Comparison of ENCODE assay signal across 8 mouse cellular contexts in the genomic region with DNA sequence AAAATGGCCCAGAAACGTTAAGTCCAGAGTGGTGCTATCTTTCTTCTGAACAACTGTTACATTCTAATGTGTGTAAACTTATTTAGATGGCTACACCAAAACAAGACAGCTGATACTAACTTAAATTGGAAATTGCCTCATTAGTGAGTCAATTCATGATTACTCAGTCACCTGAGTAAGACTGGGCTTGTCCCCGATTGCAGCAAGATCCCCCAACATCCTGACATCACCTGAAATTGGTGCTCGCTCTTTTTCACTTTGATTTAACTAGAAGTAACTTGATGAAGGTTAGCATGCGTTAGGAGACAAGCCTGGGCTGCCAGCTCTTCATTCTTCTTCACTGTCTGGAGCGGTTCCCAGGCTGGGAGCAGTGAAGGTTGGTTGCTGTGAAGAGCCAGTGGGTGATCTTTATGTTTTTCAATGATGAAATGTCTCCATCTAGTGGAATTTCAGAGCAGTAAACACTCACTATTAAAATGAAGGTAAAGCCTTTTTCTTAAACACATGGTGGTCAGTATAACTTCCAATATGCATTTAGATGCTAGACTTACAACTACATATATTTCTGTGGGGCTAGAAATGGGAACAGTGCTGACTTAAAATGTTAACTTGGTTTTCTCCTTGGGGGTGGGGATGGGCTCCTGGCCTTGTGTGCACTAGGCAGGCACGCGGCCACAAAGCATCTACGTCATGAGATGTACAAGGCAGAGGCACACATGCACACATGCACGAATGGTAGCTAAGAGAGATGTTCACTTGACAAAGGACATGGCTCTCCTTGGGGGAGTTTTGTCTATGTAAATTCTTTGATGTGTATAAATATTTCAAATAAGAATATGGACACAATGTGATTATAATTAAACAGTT.
DNase-seq lines count a peak whose midpoint lies in the region; ATAC-seq and TF ChIP-seq lines count a peak whose summit lies in the region.
"Had no signal": no experiment of that assay in that cellular context is flagged by ENCODE, and none has a peak within 500 bp of the region (broad histone marks: within the 10 kb centered on the region; RNA-seq: fewer than 3 reads in every experiment).

No protein-coding gene starts in this region.

- POLR2A ChIA-PET in Patski (lab: Charles Lee): no interaction called here

- H3K9ac ChIP-seq in CH12.LX (ENCODE audit: insufficient read depth, low read depth): no peak overlapping the region
- no peak overlapping the region for H3K9ac ChIP-seq in heart, embryonic 15.5 days
- H3K9ac ChIP-seq: heart, embryonic 13.5 days had no signal

- no peaks in the 10 kb centered on the region for H3K9me3 ChIP-seq in CH12.LX (replicated peaks; ENCODE audit: low read length)
- H3K9me3 ChIP-seq in heart, embryonic 15.5 days (replicated peaks): no peaks in the 10 kb centered on the region
- H3K9me3 ChIP-seq: heart, embryonic 13.5 days had no signal

- no peaks in the 10 kb centered on the region for H3K27me3 ChIP-seq in CH12.LX (replicated peaks)
- no peaks in the 10 kb centered on the region for H3K27me3 ChIP-seq in Patski
- no peaks in the 10 kb centered on the region for H3K27me3 ChIP-seq in heart, embryonic 15.5 days
- H3K27me3 ChIP-seq: heart, embryonic 13.5 days had no signal

- 55% methylated on average over 9 of the region's 9 CpGs for WGBS in heart, embryonic 15.5 days

- TF ChIP-seq EP300 in CH12.LX (IDR thresholded peaks at IDR 0.05; ENCODE audit: low read length): no peak

- dilution Hi-C loops in CH12.LX (cut with MboI; ENCODE audit: extremely low pct_ligation_motif_present, extremely low pct_unique_long_range_greater_than_20kb, low sequenced_read_pairs): no loop called here

- H3K36me3 ChIP-seq in CH12.LX (replicated peaks in 1 of 2; ENCODE audit: control insufficient read depth in 1 of 2, insufficient read depth in 1 of 2, low read length in 1 of 2): peaks cover 0 to 71% of the 10 kb centered on the region in 2 experiments
- H3K36me3 ChIP-seq in heart, embryonic 15.5 days: peaks cover 7% of the 10 kb centered on the region

- CTCF ChIA-PET in Patski (lab: Charles Lee): interaction anchor here (0.7 to 6.0 kb wide), 14 partner anchors 9 to 350 kb away, joined by 3 to 42 read pairs (median 4); no protein-coding TSS in a partner anchor

- no peaks in the 10 kb centered on the region for H3K79me2 ChIP-seq in CH12.LX (replicated peaks; ENCODE audit: control insufficient read depth, extremely low read depth, insufficient read depth, poor library complexity, severe bottlenecking)

- peaks cover 0 to 12% of the 10 kb centered on the region in 2 experiments; a peak in 1 of 4 replicates for H3K4me1 ChIP-seq in CH12.LX (ENCODE audit: control insufficient read depth in 1 of 2, insufficient read depth in 2 of 2)
- peaks cover 45% of the 10 kb centered on the region for H3K4me1 ChIP-seq in heart, embryonic 15.5 days (replicated peaks)

- no peak overlapping the region for H3K4me3 ChIP-seq in CH12.LX (replicated peaks in 1 of 3; ENCODE audit: low read depth in 2 of 3, low read length in 2 of 3, poor library complexity in 1 of 3)
- no peak overlapping the region for H3K4me3 ChIP-seq in heart, embryonic 15.5 days
- H3K4me3 ChIP-seq: heart, embryonic 13.5 days had no signal

- peak; percentile 45 for DNase-seq in CH12.LX (ENCODE audit: extremely low read depth)
- no peak for DNase-seq in Patski (ENCODE audit: low read depth, low spot score)
- DNase-seq in cerebellum, postnatal 36 days: peak; percentile 78 to 80
- peak; percentile 79 for DNase-seq in kidney, postnatal 10 days
- peak; percentile 67 for DNase-seq in lung, postnatal 14 days
- DNase-seq in right cerebral cortex, postnatal 14 days: peak; percentile 54

- TF ChIP-seq RAD21 in CH12.LX (IDR thresholded peaks at IDR 0.05; ENCODE audit: low read depth, low read length): peak; percentile 93

- in situ Hi-C loops in CH12.LX (cut with MboI; ENCODE audit: low pct_ligation_motif_present, low pct_unique_long_range_greater_than_20kb, low sequenced_read_pairs) (loop anchor here (5.0 kb wide), 2 partner anchors 283 to 353 kb away; no protein-coding TSS in a partner anchor), Patski (cut with MboI; ENCODE audit: low pct_unique_long_range_greater_than_20kb) (loop anchor here (5.0 kb wide), 2 partner anchors 283 to 348 kb away; no protein-coding TSS in a partner anchor)

- no peak overlapping the region for H3K27ac ChIP-seq in CH12.LX (ENCODE audit: insufficient read depth, low read depth)
- no peak overlapping the region for H3K27ac ChIP-seq in heart, embryonic 15.5 days
- H3K27ac ChIP-seq: heart, embryonic 13.5 days had no signal

- ATAC-seq in Patski: peak; percentile 70
- peak; percentile 62 for ATAC-seq in heart, embryonic 15.5 days (replicated peaks; ENCODE audit: insufficient number of reproducible peaks, insufficient read depth, low FRiP score, low read depth)

- TF ChIP-seq CTCF in CH12.LX (conservative IDR thresholded peaks at IDR 0.05 in 1 of 2, IDR thresholded peaks at IDR 0.05 in 1 of 2; ENCODE audit: low read depth in 2 of 2, low read length in 2 of 2) (peak; percentile 39 to 84; a peak in 3 of 4 replicates), Patski (IDR thresholded peaks at IDR 0.05) (no peak)

- no peak overlapping the region for H3K4me2 ChIP-seq in CH12.LX (ENCODE audit: insufficient read depth, low read depth, poor library complexity, severe bottlenecking)
- H3K4me2 ChIP-seq in heart, embryonic 15.5 days: no peak overlapping the region
- H3K4me2 ChIP-seq: heart, embryonic 13.5 days had no signal

- no peak for TF ChIP-seq POLR2A in CH12.LX (IDR thresholded peaks at IDR 0.05; ENCODE audit: low read depth, low read length)

TF ChIP-seq in CH12.LX, 34 proteins besides CTCF, POLR2A, EP300 and RAD21:
- TF ChIP-seq ZC3H11A (IDR thresholded peaks at IDR 0.05; ENCODE audit: low read depth, low read length) (peak; percentile 82), NRF1 (IDR thresholded peaks at IDR 0.05; ENCODE audit: low read depth, low read length) (no peak), CHD1 (IDR thresholded peaks at IDR 0.05; ENCODE audit: low read depth, low read length) (no peak), TCF12 (IDR thresholded peaks at IDR 0.05; ENCODE audit: low read depth, low read length) (no peak), SMC3 (IDR thresholded peaks at IDR 0.05; ENCODE audit: low read depth, low read length) (peak; percentile 94), BHLHE40 (IDR thresholded peaks at IDR 0.05; ENCODE audit: low read depth, low read length) (no peak), MYC (IDR thresholded peaks at IDR 0.05; ENCODE audit: low read depth, low read length) (no peak)
TF ChIP-seq in CH12.LX: peak in this region for 2.
